Mouse (Mus musculus) G1E (cell line): ENCODE data around the gene Sipa1l3. TPM values are rescaled to one million over a fixed set of nuclear protein-coding genes. Genes with fewer than 3 reads are reported as not detected.
A peak's percentile ranks its signal among the peaks of the same experiment; 100 is the strongest.

Experiments
- ATAC-seq: 2 replicates; pipeline ENCODE4 v1.8.0; 2016; ENCODE audit warnings: mild to moderate bottlenecking; ENCODE audit not compliant: insufficient number of reproducible peaks, poor library complexity, low FRiP score, severe bottlenecking; ENCODE audit errors: extremely low read depth
- DNase-seq: peaks from one replicate; pipeline ENCODE4 v3.0.0; 2012; ENCODE audit warnings: low spot score
- H3K27me3 ChIP-seq: 2 replicates; pipeline ENCODE4 v1.6.1; 2012; ENCODE audit warnings: mild to moderate bottlenecking, low read length, inconsistent platforms; ENCODE audit not compliant: insufficient read depth
- H3K36me3 ChIP-seq: replicated peaks from 2 replicates; pipeline ENCODE3; 2012; ENCODE audit warnings: mild to moderate bottlenecking, inconsistent platforms
- H3K4me1 ChIP-seq: 2 replicates; pipeline ENCODE4 v1.6.1; 2012; ENCODE audit warnings: low read depth, low read length, inconsistent platforms, mixed read lengths; ENCODE audit not compliant: insufficient read depth
- H3K4me3 ChIP-seq: 2 replicates; pipeline ENCODE4 v1.5.1; 2012; ENCODE audit warnings: low read depth, mild to moderate bottlenecking, inconsistent platforms, low read length, moderate library complexity, mixed read lengths
- H3K9me3 ChIP-seq: replicated peaks from 2 replicates; pipeline ENCODE4 v1.6.1; 2012; ENCODE audit warnings: inconsistent platforms
- CTCF ChIP-seq: IDR thresholded peaks from 2 replicates; pipeline ENCODE4 v1.5.1; 2012; ENCODE audit warnings: low read depth, low read length, inconsistent platforms, mixed read lengths
- GATA1 ChIP-seq: IDR thresholded peaks from 2 replicates; pipeline ENCODE4 v1.6.1; 2012; ENCODE audit warnings: borderline replicate concordance, low read length, inconsistent platforms, mixed read lengths
- GATA2 ChIP-seq: IDR thresholded peaks from 2 replicates; pipeline ENCODE4 v1.6.1; 2012; ENCODE audit warnings: low read depth, low read length, inconsistent platforms, borderline replicate concordance
- POLR2AphosphoS5 ChIP-seq: IDR thresholded peaks from 2 replicates; pipeline ENCODE4 v1.6.1; 2012; ENCODE audit warnings: low read depth, low read length, inconsistent platforms; ENCODE audit not compliant: insufficient replicate concordance
- TAL1 ChIP-seq: conservative IDR thresholded peaks from 2 replicates; pipeline ENCODE4 v1.6.1; 2012; ENCODE audit warnings: low read depth, low read length, inconsistent platforms, mixed read lengths
- polyA plus RNA-seq: library from polyadenylated mRNA; stranded (reverse); fragments of >175 nt; gene quantifications from 2 replicates; pipeline ENCODE4 v1.2.3, GENCODE M21; 2012
- total RNA-seq, 2 experiments: library from RNA; stranded (forward) in 1 of 2; stranded (reverse) in 1 of 2; fragments of 200-1000 nt in 1 of 2; fragments of >200 nt in 1 of 2; fragmentation: Nextera tagmentation in 1 of 2; gene quantifications; 2 replicates each; pipeline ENCODE4 v1.2.3; 2014 to 2017

Sipa1l3 gene
- total and polyA plus RNA-seq, 3 experiments: 5.8 to 107 (median 49.6) TPM

DNA sequence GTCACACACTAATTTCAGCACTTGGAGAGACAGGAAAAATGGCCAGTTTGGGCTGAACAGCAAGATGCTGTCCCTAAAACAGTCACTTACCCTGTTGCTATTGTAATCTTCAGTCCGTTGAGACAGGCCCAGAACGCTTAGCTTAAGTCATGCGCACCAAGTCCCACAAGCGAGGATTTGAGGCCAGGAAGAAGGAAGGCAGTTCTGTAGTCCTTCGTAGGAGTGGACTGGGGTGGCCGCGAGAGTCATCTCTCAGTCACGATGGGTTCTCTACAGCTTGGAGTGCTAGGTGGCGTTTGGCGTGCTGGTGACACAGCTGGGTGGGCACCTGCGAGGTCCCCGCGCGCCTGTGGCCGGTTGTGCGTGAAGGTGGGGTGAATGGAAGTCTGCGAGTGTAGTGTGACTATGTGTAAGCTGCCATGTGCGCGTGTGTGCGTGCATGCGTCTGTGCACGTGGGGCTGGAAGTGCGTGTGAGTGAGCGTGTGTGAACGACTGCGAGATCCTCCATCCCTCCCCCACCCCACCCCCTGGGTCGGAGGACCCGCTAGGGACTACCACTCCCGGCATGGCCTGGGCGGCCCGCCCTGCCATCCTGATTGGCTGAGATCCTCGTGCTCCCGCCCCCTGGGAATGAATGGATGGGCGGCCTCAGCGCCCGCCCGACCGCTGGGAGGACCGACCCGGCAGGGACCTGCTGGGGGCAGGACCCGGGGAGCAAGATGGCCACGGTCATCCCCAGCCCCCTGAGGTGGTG is 210.9 kb downstream of the Sipa1l3 start:
- peaks cover 35% of the 10 kb centered on the region for H3K36me3 ChIP-seq
- TF ChIP-seq GATA2 (no peak), TAL1 (no peak), POLR2AphosphoS5 (0 out of 2 replicates have a peak, but pooled peaks have one; percentile 32)
- ATAC-seq (peak; percentile 87), DNase-seq (peak; percentile 99)
- peak overlapping the region; percentile 83 for H3K4me3 ChIP-seq
- H3K27me3 ChIP-seq: peaks cover 21% of the 10 kb centered on the region
- no peaks in the 10 kb centered on the region for H3K9me3 ChIP-seq
- H3K4me1 ChIP-seq: peaks cover 93% of the 10 kb centered on the region

DNA sequence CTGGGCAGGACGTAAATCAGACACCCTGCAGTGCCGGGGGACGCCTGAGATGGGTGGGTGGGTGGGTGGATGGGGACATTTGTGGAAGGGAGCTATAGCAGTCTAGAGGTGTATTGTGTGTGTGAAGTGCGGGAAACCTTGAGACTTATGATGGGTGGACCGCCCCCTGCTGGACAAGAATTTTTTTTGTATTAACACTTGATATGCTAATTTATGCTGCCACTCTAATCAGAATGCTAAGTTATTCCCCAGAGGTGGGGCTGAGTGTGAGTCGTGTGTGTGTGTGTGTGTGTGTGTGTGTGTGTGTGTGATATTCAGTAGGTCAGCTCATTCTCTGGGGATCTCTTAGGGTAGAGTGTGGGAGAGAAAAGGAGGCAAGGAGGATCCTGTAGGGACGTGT is 211.8 kb downstream of the Sipa1l3 start:
- peaks cover 84% of the 10 kb centered on the region for H3K4me1 ChIP-seq
- ATAC-seq: no peak
- DNase-seq: no peak

DNA sequence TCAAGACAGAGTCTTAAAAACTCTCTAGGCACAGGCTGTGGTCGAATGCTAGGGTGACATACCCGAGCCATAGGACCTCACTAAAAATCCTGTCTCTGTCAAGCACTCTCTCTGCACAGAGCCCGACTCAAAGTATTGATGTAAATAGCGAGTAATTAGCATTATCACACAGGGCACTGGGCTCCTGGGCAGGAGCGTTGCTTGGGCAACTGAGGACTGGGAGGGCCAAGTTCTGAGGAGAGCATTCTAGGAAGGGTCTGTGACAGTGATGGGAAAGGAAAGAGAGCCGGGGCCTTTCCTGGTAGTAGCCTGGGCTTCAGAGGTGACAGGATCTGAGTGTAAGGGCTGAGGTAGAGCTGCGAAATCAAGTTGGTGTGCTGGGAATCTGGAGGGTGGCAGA is 212.3 kb downstream of the Sipa1l3 start:
- DNase-seq (no peak), ATAC-seq (no peak)
- Histone ChIP-seq H3K36me3 (peaks cover 29% of the 10 kb centered on the region), H3K4me1 (peaks cover 82% of the 10 kb centered on the region), H3K9me3 (no peaks in the 10 kb centered on the region), H3K27me3 (peaks cover 21% of the 10 kb centered on the region), H3K4me3 (peak overlapping the region; percentile 33; the same call in 1 of the 2 replicates)
- TF ChIP-seq TAL1: no peak
- TF ChIP-seq CTCF: no peak
- no peak for TF ChIP-seq POLR2AphosphoS5
- no peak for TF ChIP-seq GATA2
- no peak for TF ChIP-seq GATA1

More for the DNA sequence above, 211.8 kb downstream of the Sipa1l3 start:
- H3K36me3 ChIP-seq: peaks cover 31% of the 10 kb centered on the region
- no peaks in the 10 kb centered on the region for H3K9me3 ChIP-seq
- no peak for TF ChIP-seq GATA1
- TF ChIP-seq CTCF: no peak
- TF ChIP-seq POLR2AphosphoS5: no peak
- TF ChIP-seq TAL1: no peak
- TF ChIP-seq GATA2: no peak
- peak overlapping the region; percentile 83; the same call in 1 of the 2 replicates for H3K4me3 ChIP-seq
- H3K27me3 ChIP-seq: peaks cover 21% of the 10 kb centered on the region

DNA sequence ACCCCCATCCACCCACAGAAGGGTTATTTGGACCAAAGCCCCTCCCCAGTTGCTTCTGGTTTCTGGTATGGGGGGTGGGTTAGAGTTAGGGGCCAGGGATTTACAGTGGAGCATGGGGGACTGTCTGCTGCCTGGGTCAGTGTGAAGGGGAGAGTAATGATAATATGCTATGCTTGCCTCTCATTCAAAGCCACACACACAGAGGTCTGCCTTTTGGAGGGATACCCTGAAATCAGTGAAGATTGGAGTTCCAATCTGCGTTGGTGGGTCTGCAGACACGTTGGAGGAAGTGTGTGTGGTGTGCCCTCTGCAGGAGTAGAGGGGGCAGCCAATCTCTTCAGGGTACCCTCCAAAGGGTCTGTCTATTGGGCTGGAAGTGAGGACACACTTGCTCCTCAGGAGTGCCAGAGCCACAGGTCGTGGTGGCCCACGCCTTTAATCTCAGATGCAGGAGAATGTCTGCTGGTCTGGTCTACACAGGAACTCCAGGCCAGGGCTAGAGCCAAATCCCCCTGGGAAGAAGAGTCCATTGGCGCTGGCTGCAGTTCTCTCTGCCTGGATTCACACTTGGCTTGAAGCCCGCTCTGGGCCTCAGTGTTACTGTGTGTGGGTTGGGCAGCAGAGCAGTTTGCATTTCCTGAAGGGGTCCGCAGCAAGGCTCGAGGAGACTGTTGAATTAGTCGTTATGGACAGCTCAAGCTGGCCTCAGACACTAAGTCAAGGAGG is 213.0 kb downstream of the Sipa1l3 start:
- H3K4me3 ChIP-seq: peak overlapping the region; percentile 72
- no peak for ATAC-seq
- H3K4me1 ChIP-seq: peaks cover 75% of the 10 kb centered on the region

DNA sequence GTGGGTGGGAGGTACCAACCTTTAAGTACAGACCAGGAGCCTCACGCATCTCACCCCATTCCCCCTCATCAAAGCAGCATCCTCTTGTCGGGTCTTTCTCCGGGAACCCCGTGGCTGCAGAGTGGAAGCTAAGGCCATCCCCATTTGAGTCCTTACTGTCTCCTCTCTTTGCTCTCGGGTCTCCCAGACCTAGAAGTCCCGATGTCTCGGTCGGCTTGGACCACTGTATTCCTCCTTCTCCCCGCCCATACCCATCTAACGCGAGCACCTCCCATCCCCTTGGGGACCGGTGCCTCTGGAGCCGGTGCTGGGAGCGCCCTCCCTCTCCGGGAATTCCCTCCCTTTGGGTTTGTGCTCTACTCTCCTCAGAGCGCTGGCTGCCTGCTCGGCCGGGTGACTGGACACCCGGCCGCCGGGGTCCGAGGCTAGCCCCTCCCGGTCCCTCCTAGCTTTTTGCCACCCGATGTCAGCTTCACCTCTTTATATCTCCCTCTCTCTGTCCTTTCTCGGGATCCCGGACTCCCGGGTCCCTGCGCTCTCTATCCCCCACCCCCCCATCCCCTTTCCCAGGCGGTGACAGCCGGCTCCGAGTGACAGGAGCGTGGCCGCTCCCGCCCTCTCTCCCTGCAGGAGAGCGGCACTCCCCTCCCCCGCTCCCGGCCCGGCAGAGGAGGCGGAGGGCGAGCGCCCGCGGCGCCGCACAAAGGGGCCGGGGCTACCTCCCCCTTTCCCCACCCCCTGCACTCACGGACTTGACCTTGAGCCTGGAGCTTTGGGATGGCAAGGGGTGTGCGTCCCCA is 213.8 kb downstream of the Sipa1l3 start:
- Histone ChIP-seq H3K27me3 (peaks cover 21% of the 10 kb centered on the region), H3K4me1 (peaks cover 68% of the 10 kb centered on the region), H3K36me3 (peaks cover 36% of the 10 kb centered on the region), H3K4me3 (peak overlapping the region; percentile 72), H3K9me3 (no peaks in the 10 kb centered on the region)
- no peak for TF ChIP-seq GATA2
- TF ChIP-seq CTCF: no peak
- no peak for TF ChIP-seq TAL1
- TF ChIP-seq POLR2AphosphoS5: no peak
- no peak for TF ChIP-seq GATA1
- ATAC-seq: no peak
- DNase-seq: no peak

More for the DNA sequence above, 213.0 kb downstream of the Sipa1l3 start:
- DNase-seq: no peak
- TF ChIP-seq GATA2 (no peak), POLR2AphosphoS5 (no peak), GATA1 (no peak), TAL1 (no peak), CTCF (no peak)
- H3K27me3 ChIP-seq: peaks cover 21% of the 10 kb centered on the region
- H3K36me3 ChIP-seq: peaks cover 30% of the 10 kb centered on the region
- H3K9me3 ChIP-seq: no peaks in the 10 kb centered on the region

DNA sequence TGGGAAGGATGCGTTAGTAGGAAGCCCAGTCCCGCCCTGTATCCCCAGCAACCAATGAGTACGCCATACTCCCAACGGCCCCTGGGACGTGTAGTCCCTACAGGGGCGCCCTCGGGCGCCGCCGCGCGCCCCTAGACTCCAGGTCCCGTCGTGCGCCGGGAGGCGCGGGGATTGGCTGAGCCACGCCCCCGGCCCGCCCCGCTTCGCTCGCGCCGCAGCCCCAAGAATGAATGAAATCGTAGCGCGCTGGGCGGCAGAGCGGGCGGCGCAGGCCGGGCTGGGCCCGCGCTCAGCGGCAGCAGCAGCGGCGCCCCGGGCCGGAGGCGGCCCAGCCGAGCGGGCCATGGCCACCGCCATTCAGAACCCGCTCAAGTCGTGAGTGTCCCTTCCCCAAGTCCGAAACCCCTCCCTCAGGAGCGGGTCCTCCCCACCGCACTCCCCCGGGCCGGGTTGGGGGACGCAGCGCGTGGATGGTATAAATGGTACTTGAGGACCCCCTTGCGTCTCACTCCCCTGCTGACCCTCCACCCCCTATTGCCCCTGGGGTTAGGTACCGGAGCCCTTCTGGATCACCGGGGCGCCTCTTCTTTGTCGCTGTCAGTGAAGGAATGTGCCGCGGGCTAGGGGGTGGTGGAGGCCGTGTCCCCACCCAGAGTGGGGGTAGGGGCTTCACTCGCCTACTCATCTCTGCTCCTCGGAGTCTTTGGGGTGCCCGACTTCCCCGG is 214.5 kb downstream of the Sipa1l3 start, which contains the start of gene Dpf1:
TSS of gene Dpf1 (plus strand) at position 214 of the 725 bp plus-strand sequence.
- peaks cover 39% of the 10 kb centered on the region for H3K36me3 ChIP-seq
- DNase-seq: peak; percentile 85
- peak within 1 kb of the TSS; percentile 72 for H3K4me3 ChIP-seq
- peaks cover 60% of the 10 kb centered on the region for H3K4me1 ChIP-seq
- ATAC-seq: peak; percentile 54; the same call in 1 of the 2 replicates
- H3K9me3 ChIP-seq: no peaks in the 10 kb centered on the region
- peaks cover 23% of the 10 kb centered on the region for H3K27me3 ChIP-seq
- TF ChIP-seq TAL1 (no peak), GATA2 (no peak), CTCF (no peak), GATA1 (no peak), POLR2AphosphoS5 (no peak)
